Mouse (Mus musculus): ENCODE results near the gene Fkbp7. TPM values are rescaled to one million over a fixed set of nuclear protein-coding genes. Genes with fewer than 3 reads are reported as not detected.
A peak's percentile ranks its signal among the peaks of the same experiment; 100 is the strongest.

Gene Fkbp7
- total and polyA plus RNA-seq, 2 experiments from 2014 or later = 11.6 to 11.9 TPM

GRCm38 (mm10) chr2:76658551-76658950 lies 14.4 kb downstream of the Fkbp7 start:
- Histone ChIP-seq H3K27ac (ENCODE audit: low read depth, low read length) (no peak overlapping the region), H3K9ac (replicated peaks; ENCODE audit: low read length, poor library complexity, severe bottlenecking) (no peak overlapping the region), H3K27me3 (ENCODE audit: insufficient read depth, low read length) (no peaks in the 10 kb centered on the region), H3K36me3 (ENCODE audit: insufficient read depth, low read length) (no peaks in the 10 kb centered on the region), H3K4me1 (ENCODE audit: insufficient read depth, low read length) (no peaks in the 10 kb centered on the region), H3K4me3 (ENCODE audit: low read depth, low read length) (no peak overlapping the region), H3K9me3 (ENCODE audit: low read length) (no peaks in the 10 kb centered on the region), H3K4me2 (ENCODE audit: low read depth, low read length, poor library complexity, severe bottlenecking) (no peak overlapping the region)
- DNase-seq (ENCODE audit: low spot score) (no peak), ATAC-seq (ENCODE audit: low FRiP score) (no peak)
- 81% methylated on average over 13 of the region's 13 CpGs for WGBS
- TF ChIP-seq CTCF (IDR thresholded peaks at IDR 0.05) = no peak

DNA sequence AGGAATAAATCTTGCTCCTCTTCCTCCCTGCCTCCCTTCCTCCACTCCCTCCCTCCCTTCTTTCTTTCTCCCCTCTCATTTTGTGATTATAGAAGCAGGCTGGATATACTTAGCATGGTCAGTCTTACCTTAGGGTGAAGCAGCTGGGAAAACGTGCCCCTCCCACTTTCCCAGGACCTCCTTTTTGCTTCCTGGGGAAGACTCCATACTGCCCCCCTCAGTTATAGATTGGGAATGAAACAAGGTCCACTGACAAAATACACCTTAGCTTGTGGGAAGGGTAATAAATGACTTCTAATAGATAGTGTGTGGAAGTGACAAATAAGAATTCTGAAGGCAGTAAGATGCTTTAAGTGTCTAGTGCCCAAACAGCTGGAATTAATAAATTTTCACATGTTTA lies 16.9 kb downstream of the Fkbp7 start:
- Histone ChIP-seq H3K9me3 (ENCODE audit: low read length) (no peaks in the 10 kb centered on the region), H3K36me3 (ENCODE audit: insufficient read depth, low read length) (no peaks in the 10 kb centered on the region), H3K27me3 (ENCODE audit: insufficient read depth, low read length) (no peaks in the 10 kb centered on the region), H3K9ac (replicated peaks; ENCODE audit: low read length, poor library complexity, severe bottlenecking) (no peak overlapping the region), H3K4me2 (ENCODE audit: low read depth, low read length, poor library complexity, severe bottlenecking) (no peak overlapping the region), H3K4me1 (ENCODE audit: insufficient read depth, low read length) (no peaks in the 10 kb centered on the region), H3K4me3 (ENCODE audit: low read depth, low read length) (no peak overlapping the region), H3K27ac (ENCODE audit: low read depth, low read length) (no peak overlapping the region)
- DNase-seq (ENCODE audit: low spot score) (no peak), ATAC-seq (ENCODE audit: low FRiP score) (no peak)
- 8% methylated on average over 1 of the region's 1 CpGs for WGBS
- peak; percentile 38 for TF ChIP-seq CTCF (IDR thresholded peaks at IDR 0.05)

GRCm38 (mm10) chr2:76655444-76655843 lies 17.5 kb downstream of the Fkbp7 start:
- ATAC-seq (ENCODE audit: low FRiP score) (no peak), DNase-seq (ENCODE audit: low spot score) (no peak)
- 78% methylated on average over 3 of the region's 3 CpGs for WGBS
- Histone ChIP-seq H3K4me3 (ENCODE audit: low read depth, low read length) (no peak overlapping the region), H3K4me2 (ENCODE audit: low read depth, low read length, poor library complexity, severe bottlenecking) (no peak overlapping the region), H3K36me3 (ENCODE audit: insufficient read depth, low read length) (no peaks in the 10 kb centered on the region), H3K9me3 (ENCODE audit: low read length) (no peaks in the 10 kb centered on the region), H3K27me3 (ENCODE audit: insufficient read depth, low read length) (no peaks in the 10 kb centered on the region), H3K9ac (replicated peaks; ENCODE audit: low read length, poor library complexity, severe bottlenecking) (no peak overlapping the region), H3K27ac (ENCODE audit: low read depth, low read length) (no peak overlapping the region), H3K4me1 (ENCODE audit: insufficient read depth, low read length) (no peaks in the 10 kb centered on the region)
- no peak for TF ChIP-seq CTCF (IDR thresholded peaks at IDR 0.05)

GRCm38 (mm10) chr2:76654646-76655045 lies 18.3 kb downstream of the Fkbp7 start:
- no peaks in the 10 kb centered on the region for H3K9me3 ChIP-seq (ENCODE audit: low read length)
- TF ChIP-seq CTCF (IDR thresholded peaks at IDR 0.05) = no peak
- H3K4me1 ChIP-seq (ENCODE audit: insufficient read depth, low read length) = no peaks in the 10 kb centered on the region
- WGBS = 78% methylated on average over 5 of the region's 5 CpGs
- no peaks in the 10 kb centered on the region for H3K36me3 ChIP-seq (ENCODE audit: insufficient read depth, low read length)
- DNase-seq (ENCODE audit: low spot score) (no peak), ATAC-seq (ENCODE audit: low FRiP score) (no peak)
- no peak overlapping the region for H3K9ac ChIP-seq (replicated peaks; ENCODE audit: low read length, poor library complexity, severe bottlenecking)
- no peak overlapping the region for H3K4me2 ChIP-seq (ENCODE audit: low read depth, low read length, poor library complexity, severe bottlenecking)
- H3K4me3 ChIP-seq (ENCODE audit: low read depth, low read length) = no peak overlapping the region
- H3K27ac ChIP-seq (ENCODE audit: low read depth, low read length) = no peak overlapping the region
- no peaks in the 10 kb centered on the region for H3K27me3 ChIP-seq (ENCODE audit: insufficient read depth, low read length)

- Histone ChIP-seq H3K36me3 (ENCODE audit: insufficient read depth, low read length) (no peaks in the 10 kb centered on the region), H3K9me3 (ENCODE audit: low read length) (no peaks in the 10 kb centered on the region), H3K4me2 (ENCODE audit: low read depth, low read length, poor library complexity, severe bottlenecking) (no peak overlapping the region), H3K4me1 (ENCODE audit: insufficient read depth, low read length) (no peaks in the 10 kb centered on the region), H3K9ac (replicated peaks; ENCODE audit: low read length, poor library complexity, severe bottlenecking) (no peak overlapping the region), H3K4me3 (ENCODE audit: low read depth, low read length) (no peak overlapping the region), H3K27me3 (ENCODE audit: insufficient read depth, low read length) (no peaks in the 10 kb centered on the region), H3K27ac (ENCODE audit: low read depth, low read length) (no peak overlapping the region)
- ATAC-seq (ENCODE audit: low FRiP score) = no peak
- TF ChIP-seq CTCF (IDR thresholded peaks at IDR 0.05) = peak; percentile 15; the same call in 1 of the 2 replicates
- 96% methylated on average over 4 of the region's 4 CpGs for WGBS
- no peak for DNase-seq (ENCODE audit: low spot score)
Observed at GRCm38 (mm10) chr2:76653070-76653469, 19.8 kb downstream of the Fkbp7 start.

DNA sequence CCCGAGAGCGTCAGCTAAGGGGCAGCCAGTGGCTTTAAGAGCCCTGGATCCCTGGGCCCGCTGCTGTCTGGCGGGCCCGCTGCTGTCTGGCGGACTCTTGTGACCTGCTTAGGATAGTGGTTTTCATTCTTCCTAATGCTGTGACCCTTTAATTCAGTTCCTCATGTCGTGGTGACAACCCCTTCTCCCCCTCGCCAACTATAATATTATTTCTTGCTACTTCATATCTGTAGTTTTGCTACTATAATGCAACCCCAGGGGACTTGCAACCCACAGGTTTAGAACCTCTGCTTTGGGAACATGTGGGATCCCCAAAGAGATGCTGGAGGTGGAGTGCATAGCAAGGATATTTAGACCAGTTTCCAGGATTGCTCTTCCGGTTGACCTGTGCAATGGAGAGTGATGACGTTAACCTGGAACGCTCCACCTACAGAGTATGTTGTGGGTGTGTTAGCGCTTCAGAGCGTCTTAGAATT lies 24.2 kb downstream of the Fkbp7 start:
- ATAC-seq (ENCODE audit: low FRiP score) (no peak; the same call in 1 of the 2 replicates), DNase-seq (ENCODE audit: low spot score) (peak; percentile 39)
- peak overlapping the region; percentile 86 for H3K4me3 ChIP-seq (ENCODE audit: low read depth, low read length)
- no peaks in the 10 kb centered on the region for H3K27me3 ChIP-seq (ENCODE audit: insufficient read depth, low read length)
- peak overlapping the region; percentile 90 for H3K27ac ChIP-seq (ENCODE audit: low read depth, low read length)
- whole genome bisulfite sequencing = 29% methylated on average over 13 of the region's 13 CpGs
- peak overlapping the region; percentile 72 for H3K4me2 ChIP-seq (ENCODE audit: low read depth, low read length, poor library complexity, severe bottlenecking)
- no peaks in the 10 kb centered on the region for H3K4me1 ChIP-seq (ENCODE audit: insufficient read depth, low read length)
- H3K36me3 ChIP-seq (ENCODE audit: insufficient read depth, low read length) = no peaks in the 10 kb centered on the region
- TF ChIP-seq CTCF (IDR thresholded peaks at IDR 0.05) = no peak
- peak overlapping the region; percentile 85; the same call in 1 of the 2 replicates for H3K9ac ChIP-seq (replicated peaks; ENCODE audit: low read length, poor library complexity, severe bottlenecking)
- no peaks in the 10 kb centered on the region for H3K9me3 ChIP-seq (ENCODE audit: low read length)
